Mouse (Mus musculus): ENCODE results near the gene Uchl4.
A peak's percentile ranks its signal among the peaks of the same experiment; 100 is the strongest.

Gene Uchl4

DNA sequence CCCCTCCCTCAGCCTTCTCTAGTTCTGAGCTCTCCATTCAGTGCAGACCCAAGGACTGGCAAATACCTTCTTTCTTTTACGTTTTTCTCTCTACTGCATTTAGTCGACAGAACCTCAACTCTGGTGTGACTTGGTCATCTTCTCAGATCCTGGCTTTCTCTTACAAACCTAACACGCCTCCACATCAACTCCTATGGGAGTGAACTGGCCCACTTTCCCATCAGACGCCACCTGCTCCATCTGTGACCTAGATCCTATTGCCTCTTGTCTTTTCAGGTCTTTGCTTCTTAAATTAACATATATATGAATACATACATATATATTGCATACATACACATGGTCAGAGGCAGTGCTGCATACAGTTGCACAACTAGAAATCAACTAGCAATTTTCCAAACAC is 38.8 kb downstream of the Uchl4 start:
- no peak for DNase-seq (ENCODE audit: low read depth in 1 of 2, low spot score in 2 of 2)

DNA sequence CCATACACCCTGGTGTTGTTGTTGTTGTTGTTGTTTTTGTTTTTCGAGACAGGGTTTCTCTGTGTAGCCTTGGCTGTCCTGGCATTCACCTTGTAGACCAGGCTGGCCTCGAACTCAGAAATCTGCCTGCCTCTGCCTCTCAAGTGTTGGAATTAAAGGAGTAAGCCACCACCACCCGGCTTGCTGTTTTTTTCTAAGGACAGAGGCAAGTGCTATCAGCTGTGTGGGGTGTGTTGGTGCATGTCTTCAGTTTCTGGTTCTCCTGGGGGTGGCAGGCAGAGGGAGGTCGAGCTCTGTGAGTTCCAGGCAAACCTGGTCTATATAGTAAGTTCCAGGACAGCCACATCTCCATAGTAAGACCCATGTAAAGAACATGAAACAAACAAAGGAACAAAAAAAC is 39.3 kb downstream of the Uchl4 start:
- DNase-seq (ENCODE audit: low read depth in 1 of 2, low spot score in 2 of 2) = no peak

DNA sequence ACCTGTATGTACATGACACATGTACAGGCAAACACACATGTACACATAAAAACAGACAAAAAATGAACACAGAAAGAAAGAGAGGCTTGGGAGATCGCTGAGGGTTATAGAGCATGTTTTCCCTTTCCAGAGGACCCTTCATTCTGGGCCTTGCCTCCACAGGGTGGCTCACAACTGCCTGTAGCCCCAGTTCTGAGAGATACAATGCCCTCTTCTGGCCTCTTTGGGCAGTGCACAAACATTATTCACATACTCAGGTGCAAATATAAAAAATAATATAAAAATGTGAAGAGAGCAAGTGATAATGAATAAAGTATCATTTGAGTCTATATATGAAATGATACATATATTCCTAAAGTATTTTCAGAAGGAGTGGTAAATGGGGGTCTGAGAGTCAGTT is 39.9 kb downstream of the Uchl4 start:
- DNase-seq (ENCODE audit: low read depth in 1 of 2, low spot score in 2 of 2) = no peak

DNA sequence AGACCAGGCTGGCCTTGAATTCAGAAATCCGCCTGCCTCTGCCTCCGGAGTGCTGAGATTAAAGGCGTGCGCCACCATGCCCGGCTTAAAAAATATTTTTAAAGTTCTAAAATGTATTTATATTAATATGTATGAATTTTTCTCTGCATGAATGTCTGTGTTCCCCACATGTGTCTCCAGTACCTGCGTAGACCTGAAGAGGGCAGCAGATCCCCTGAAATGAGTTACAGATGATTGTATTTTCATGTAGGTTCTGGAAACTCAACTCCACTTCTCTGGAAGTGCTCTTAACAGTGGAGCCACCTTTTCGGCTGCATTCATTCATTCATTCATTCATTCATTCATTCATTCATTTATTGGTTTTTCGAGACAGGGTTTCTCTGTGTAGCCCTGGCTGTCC is 42.7 kb downstream of the Uchl4 start:
- peak; percentile 40 to 52 for DNase-seq (ENCODE audit: low read depth in 1 of 2, low spot score in 2 of 2)

DNA sequence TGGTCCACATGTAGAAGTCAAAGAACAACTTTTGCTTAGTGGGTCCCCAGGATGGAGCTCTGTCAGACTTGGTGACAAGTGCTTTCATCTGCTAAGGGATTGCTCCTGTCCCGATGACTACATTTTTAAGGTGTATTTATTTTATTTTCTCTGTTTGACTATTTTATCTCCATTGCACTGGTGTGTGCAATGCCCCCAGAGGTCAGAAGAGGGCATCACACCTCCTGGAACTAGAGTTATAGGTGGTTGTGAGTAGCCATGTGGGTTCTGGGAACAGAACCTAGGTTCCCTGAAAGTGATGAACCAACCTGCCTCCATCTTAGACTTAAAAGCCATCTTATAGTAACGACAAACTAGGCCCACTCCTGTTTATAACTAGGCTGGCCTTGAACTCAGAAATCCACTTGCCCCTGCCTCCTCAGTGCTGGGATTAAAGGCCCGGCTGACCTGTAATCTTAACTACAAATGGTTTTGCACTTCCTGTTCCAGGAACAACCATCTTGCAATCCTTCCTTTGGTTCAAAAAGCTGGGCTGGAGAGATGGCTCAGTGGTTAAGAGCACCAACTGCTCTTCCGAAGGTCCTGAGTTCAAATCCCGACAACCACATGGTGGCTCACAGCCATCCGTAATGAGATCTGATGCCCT is 43.8 kb downstream of the Uchl4 start:
- DNase-seq (ENCODE audit: low read depth in 1 of 2, low spot score in 2 of 2) = no peak

DNA sequence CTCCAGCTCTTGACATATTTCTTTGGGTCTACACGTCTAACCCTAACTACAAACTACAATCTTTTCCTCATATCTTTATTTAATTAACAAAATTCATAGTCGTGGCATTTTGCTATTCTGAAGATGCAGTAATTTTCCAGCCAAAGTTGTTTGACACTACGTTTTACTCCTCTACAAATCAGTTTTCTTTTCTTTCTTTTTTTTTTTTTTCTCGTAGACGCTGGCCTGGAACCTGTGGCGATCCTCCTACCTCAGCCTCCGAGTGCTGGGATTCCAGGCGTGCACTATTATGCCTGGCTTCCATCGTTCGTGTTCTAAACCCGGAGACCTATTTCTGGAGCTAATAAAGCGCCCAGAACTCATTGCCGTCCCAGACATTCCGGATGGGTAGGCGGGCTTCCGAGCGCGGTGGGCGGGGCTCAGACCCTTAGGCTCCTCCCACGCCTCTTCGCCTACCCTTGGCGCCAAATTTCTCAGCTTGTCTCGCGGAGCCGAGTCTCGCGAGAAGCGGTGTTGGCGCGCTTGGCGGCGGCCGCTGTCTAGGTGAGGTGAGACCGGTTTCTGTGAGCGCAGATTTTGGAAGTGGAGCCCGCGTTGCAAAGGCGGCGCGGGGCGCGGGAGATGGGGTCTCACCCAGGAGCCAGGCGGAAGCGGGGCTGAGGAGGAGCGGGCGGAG is 46.2 kb downstream of the Uchl4 start, which contains the start of gene Tipin:
TSS of gene Tipin (plus strand) at position 477 of the 676 bp plus-strand sequence.
- DNase-seq (ENCODE audit: low read depth in 1 of 2, low spot score in 2 of 2) = peak; percentile 79 to 92

DNA sequence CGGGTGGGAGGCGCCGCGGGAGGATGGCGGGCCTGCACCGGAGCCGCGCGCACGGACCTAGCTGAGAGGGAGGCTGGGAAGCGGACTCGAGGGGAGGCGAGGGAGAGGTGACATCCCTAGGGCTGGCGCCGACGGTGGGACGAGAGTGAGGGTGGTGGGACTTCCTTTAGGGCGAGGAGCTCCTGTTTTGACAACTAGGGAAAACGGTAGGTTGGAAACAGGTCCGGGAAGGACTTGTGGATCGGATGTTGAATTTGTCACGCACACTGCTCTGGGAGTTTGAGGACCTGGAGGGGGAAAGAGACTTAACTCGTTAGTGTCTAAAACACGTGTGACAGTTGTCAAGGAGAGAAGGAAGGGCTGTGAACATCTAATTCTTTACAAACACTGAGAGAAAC is 46.8 kb downstream of the Uchl4 start:
- no peak for DNase-seq (ENCODE audit: low read depth in 1 of 2, low spot score in 2 of 2)

DNA sequence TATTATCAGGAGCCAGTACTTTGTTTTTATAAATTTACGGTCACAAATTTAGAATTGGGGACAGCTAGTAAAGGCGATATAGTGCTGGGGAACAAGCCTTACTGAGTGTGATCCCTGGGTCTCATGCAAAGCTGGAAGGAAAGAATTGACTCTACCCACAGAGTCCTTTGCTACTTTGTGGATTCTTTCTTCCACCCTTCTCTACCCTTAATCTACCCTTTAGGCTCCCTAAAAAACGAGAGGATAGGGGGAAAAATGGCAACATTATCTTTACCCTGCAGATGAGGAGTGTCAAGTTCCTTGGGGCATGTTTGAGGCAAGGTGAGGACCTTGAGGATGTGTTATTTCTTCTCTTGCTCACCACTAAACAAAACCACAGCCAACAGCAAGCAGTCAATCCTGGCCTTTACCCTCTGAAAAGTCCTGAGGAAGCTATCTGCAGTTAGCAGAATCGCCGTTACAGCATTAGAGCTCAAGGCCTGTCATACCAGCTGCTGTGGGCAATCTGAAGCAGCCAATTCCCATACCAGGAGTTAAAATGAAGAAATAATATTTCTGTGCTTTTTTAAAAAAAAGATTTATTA is 47.5 kb downstream of the Uchl4 start:
- DNase-seq (ENCODE audit: low read depth in 1 of 2, low spot score in 2 of 2) = no peak

Data from monocyte, adult 2 months (primary cell).